Mouse (Mus musculus) heart, embryonic 14.5 days (tissue): ENCODE results near the gene Usp47. TPM values are rescaled to one million over a fixed set of nuclear protein-coding genes. Genes with fewer than 3 reads are reported as not detected.

Experiments
- ATAC-seq: fragments of 200-750 bp; cut with Nextera tagmentation; 2 replicates; pipeline ENCODE4 v1.8.0; 2017; ENCODE audit warnings: low read depth, moderate TSS enrichment; ENCODE audit not compliant: insufficient number of reproducible peaks, insufficient read depth, low FRiP score
- H3K27ac ChIP-seq, 2 experiments: fragments of 200-500 bp in 1 of 2; fragments of 300-500 bp in 1 of 2; sonication (generic) in 1 of 2; replicated peaks in 1 of 2; 2 replicates each; pipeline ENCODE4 v1.5.1; 2012 to 2014; ENCODE audit warnings: low read depth in 2 of 2, low read length in 2 of 2, control low read depth in 1 of 2, mild to moderate bottlenecking in 1 of 2, mixed read lengths in 1 of 2; ENCODE audit not compliant: control insufficient read depth in 1 of 2, insufficient read depth in 1 of 2
- H3K27me3 ChIP-seq: fragments of 300-500 bp; sonication (generic); 2 replicates; pipeline ENCODE4 v1.6.1; 2014; ENCODE audit warnings: mild to moderate bottlenecking, low read length, control low read depth; ENCODE audit not compliant: control insufficient read depth, insufficient read depth
- H3K36me3 ChIP-seq: fragments of 300-500 bp; sonication (generic); 2 replicates; pipeline ENCODE4 v1.6.1; 2014; ENCODE audit warnings: mild to moderate bottlenecking, control low read depth, low read length, mixed read lengths; ENCODE audit not compliant: control insufficient read depth, insufficient read depth
- H3K4me1 ChIP-seq, 2 experiments: fragments of 200-500 bp in 1 of 2; fragments of 300-500 bp in 1 of 2; sonication (generic) in 1 of 2; 2 replicates each; pipeline ENCODE4 v1.6.1; 2012 to 2014; ENCODE audit warnings: low read length in 2 of 2, control low read depth in 1 of 2, mixed read lengths in 1 of 2; ENCODE audit not compliant: control insufficient read depth in 2 of 2, insufficient read depth in 2 of 2
- H3K4me2 ChIP-seq: fragments of 300-500 bp; sonication (generic); 2 replicates; pipeline ENCODE4 v1.6.1; 2014; ENCODE audit warnings: mild to moderate bottlenecking, low read length
- H3K4me3 ChIP-seq, 2 experiments: fragments of 200-500 bp in 1 of 2; fragments of 300-500 bp in 1 of 2; sonication (generic) in 1 of 2; 2 replicates each; pipeline ENCODE4 v1.5.1; 2012 to 2014; ENCODE audit warnings: low read length in 2 of 2, mild to moderate bottlenecking in 2 of 2, control low read depth in 1 of 2, low read depth in 1 of 2, moderate library complexity in 1 of 2; ENCODE audit not compliant: control insufficient read depth in 1 of 2, insufficient read depth in 1 of 2
- H3K9ac ChIP-seq: fragments of 300-500 bp; sonication (generic); 2 replicates; pipeline ENCODE4 v1.6.1; 2014; ENCODE audit warnings: mild to moderate bottlenecking, low read length
- H3K9me3 ChIP-seq: fragments of 300-500 bp; sonication (generic); 2 replicates; pipeline ENCODE4 v1.6.1; 2016; ENCODE audit warnings: low read length, control low read depth; ENCODE audit not compliant: control insufficient read depth
- WGBS: fragments of 180-500 bp; shearing (Covaris S2); extraction: QIAGEN DNeasy Blood & Tissue Kit; methylation state at CpG from one replicate; pipeline ENCODE4 v1.1.7; 2014; 5-methylcytosine and 5-hydroxymethylcytosine counted together
- polyA plus RNA-seq: library from polyadenylated mRNA; unstranded; fragments of >200 nt; fragmentation: Nextera tagmentation; extraction: Ambion mirVana; gene quantifications from 2 replicates; pipeline ENCODE4 v1.2.1, GENCODE M21; 2014

Usp47 gene
- polyA plus RNA-seq, 1 experiment from 2014 or later, result 77.7 TPM

DNA sequence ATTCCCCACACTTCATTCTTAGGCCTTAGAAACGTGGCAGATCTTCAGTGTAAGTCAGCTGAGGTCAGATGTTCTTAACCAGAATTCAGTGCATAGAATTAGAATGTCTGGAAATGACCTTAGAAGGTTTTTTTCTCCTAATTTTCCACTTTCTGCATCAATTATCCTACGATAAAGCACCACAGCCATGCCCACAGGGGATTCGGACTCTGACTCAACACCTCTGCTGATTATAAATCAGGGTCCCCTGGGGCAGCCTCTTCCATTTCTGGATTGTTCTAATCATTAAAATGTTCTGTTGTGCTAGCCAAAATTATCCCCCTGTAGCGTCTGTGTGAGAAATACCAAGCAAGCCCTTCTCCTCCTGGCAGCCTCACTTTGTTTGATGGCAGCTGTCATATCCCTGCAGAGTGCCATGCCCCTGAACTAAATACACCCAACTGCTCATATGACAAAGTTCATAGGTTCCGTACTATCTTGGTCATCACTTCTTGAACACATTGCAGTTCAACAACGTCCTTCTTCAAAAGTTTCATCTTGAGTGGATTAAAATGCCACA is 24.8 kb upstream of the Usp47 start:
- H3K4me1 ChIP-seq, result peaks cover 3 to 18% of the 10 kb centered on the region in 2 experiments; a peak in 3 of 4 replicates
- H3K36me3 ChIP-seq, result no peaks in the 10 kb centered on the region
- ATAC-seq, result no peak
- 0 out of 2 replicates have a peak overlapping the region, but pooled peaks have one; percentile 12 for H3K4me2 ChIP-seq
- H3K4me3 ChIP-seq, result no peak overlapping the region
- H3K27me3 ChIP-seq, result no peaks in the 10 kb centered on the region
- no peak overlapping the region for H3K9ac ChIP-seq
- H3K27ac ChIP-seq, result peak overlapping the region; percentile 27 to 74
- H3K9me3 ChIP-seq, result 0 out of 2 replicates have a peak, but pooled peaks cover 2% of the 10 kb centered on the region
- WGBS, result 40% methylated on average over 6 of the region's 6 CpGs

DNA sequence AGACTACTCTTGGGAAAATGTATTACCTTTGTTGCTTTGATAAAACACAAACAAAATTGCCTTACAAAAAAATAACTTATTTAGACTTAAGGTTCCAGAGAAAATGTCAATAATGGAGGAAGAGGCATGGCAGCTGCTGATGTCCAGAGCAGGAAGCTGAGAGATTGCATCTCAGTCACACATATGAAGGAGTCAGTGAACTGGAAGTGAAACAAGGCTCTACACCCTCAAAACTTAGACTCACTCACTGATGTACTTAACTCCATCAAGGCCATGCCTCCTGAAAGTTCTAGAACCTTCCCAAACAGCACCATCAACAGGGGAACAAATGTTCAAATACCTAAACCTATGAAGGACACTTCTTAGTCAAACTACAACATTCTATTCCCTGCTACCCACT is 23.9 kb upstream of the Usp47 start:
- Histone ChIP-seq H3K4me3 (no peak overlapping the region), H3K36me3 (no peaks in the 10 kb centered on the region), H3K9me3 (0 out of 2 replicates have a peak, but pooled peaks cover 2% of the 10 kb centered on the region), H3K9ac (no peak overlapping the region), H3K27me3 (no peaks in the 10 kb centered on the region), H3K27ac (peak overlapping the region in 1 of 2 experiments; percentile 74; a peak in 1 of 4 replicates), H3K4me1 (peaks cover 3 to 18% of the 10 kb centered on the region in 2 experiments; a peak in 3 of 4 replicates), H3K4me2 (no peak overlapping the region)
- ATAC-seq, result no peak

DNA sequence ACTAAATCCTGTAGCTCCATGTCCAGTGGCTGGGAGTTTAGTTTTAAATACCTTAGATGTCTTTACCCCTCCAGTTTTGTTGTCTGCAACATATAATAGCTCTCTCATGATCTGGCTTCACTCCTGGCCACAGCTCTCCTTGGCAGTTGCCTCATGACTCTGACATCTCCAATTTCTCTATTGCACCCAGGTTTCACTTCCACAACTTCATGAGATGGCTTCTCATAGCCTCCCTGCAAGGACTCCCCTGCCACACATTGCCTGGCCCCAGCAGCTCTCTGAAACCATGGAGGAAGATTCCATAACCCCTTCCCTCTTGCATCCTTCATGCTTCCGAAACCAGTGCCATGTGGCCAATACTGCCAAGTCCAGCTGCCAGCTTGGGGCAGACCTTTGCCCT is 23.1 kb upstream of the Usp47 start:
- ATAC-seq, result no peak
- 89% methylated on average over 1 of the region's 1 CpGs for WGBS
- Histone ChIP-seq H3K27me3 (no peaks in the 10 kb centered on the region), H3K4me3 (no peak overlapping the region), H3K9ac (no peak overlapping the region), H3K9me3 (0 out of 2 replicates have a peak, but pooled peaks cover 2% of the 10 kb centered on the region), H3K4me1 (peaks cover 3 to 18% of the 10 kb centered on the region in 2 experiments; a peak in 3 of 4 replicates), H3K36me3 (no peaks in the 10 kb centered on the region), H3K27ac (no peak overlapping the region), H3K4me2 (no peak overlapping the region)

DNA sequence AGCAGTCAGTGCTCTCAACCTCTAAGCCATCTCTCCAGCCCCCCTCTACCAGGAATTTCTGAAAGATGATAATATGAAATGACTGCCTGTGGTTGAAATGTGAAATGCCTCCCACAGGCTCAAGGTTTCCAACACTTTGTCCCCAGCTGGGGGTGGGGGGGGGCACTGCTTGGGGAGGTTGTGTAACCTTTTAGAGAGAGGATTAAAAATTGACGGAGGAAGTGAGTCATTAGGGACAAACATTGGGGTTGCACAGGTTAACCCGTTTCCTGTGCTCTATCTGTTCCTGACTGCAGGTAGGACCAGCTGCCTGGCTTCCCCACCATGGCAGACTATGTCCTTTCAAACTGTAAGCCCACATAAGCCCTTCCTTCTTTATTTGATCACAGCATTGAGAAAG is 12.8 kb upstream of the Usp47 start:
- no peaks in the 10 kb centered on the region for H3K9me3 ChIP-seq
- no peaks in the 10 kb centered on the region for H3K27me3 ChIP-seq
- H3K4me1 ChIP-seq, result peaks cover 2 to 14% of the 10 kb centered on the region in 2 experiments; a peak in 3 of 4 replicates
- WGBS, result 84% methylated on average over 2 of the region's 2 CpGs
- H3K27ac ChIP-seq, result no peak overlapping the region
- no peaks in the 10 kb centered on the region for H3K36me3 ChIP-seq
- H3K4me2 ChIP-seq, result no peak overlapping the region
- ATAC-seq, result no peak
- H3K4me3 ChIP-seq, result no peak overlapping the region
- no peak overlapping the region for H3K9ac ChIP-seq

DNA sequence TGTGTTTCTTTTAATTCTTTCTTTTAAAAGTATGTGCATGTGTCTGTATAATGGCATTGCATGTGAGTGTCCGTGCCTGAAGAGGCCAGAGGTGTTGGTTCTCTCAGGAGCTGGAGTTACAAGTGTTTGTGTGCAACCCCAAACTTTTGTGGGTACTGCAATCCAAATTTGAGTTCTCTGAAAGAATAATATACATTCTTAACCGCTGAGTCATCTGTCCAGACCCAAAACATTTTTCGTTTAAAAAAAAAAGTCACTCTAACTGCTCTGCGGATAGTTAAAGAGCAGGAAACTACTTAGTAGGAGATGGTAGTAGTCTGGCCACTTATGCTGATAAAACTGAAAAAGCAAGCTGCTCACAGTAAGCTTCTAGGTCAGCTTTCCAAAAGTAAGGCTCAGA is 12.3 kb upstream of the Usp47 start:
- WGBS, result 71% methylated on average over 4 of the region's 4 CpGs
- Histone ChIP-seq H3K36me3 (no peaks in the 10 kb centered on the region), H3K9ac (no peak overlapping the region), H3K27ac (no peak overlapping the region), H3K27me3 (no peaks in the 10 kb centered on the region), H3K9me3 (no peaks in the 10 kb centered on the region), H3K4me2 (no peak overlapping the region), H3K4me3 (no peak overlapping the region), H3K4me1 (peaks cover 2 to 14% of the 10 kb centered on the region in 2 experiments; a peak in 3 of 4 replicates)
- ATAC-seq, result no peak

DNA sequence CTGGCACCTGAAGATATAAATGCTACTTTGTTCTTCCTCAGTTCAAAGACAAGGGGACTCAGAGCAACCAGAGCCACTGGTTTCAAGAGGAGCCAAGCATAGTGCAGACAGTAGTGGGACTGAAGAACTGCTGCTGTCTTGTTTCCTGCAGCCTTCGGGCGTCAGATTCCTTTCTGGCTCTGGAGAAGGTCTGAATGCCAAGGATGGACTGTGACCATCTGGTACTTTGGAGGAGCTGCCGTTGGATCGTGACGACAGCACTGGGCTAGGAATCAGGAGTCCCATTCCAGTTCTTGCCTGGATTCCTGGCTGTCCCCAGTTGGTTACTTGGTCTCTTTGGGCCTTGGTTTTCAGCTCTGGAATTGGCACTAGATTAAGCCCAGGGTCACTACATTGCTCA is 11.2 kb upstream of the Usp47 start:
- ATAC-seq, result no peak

DNA sequence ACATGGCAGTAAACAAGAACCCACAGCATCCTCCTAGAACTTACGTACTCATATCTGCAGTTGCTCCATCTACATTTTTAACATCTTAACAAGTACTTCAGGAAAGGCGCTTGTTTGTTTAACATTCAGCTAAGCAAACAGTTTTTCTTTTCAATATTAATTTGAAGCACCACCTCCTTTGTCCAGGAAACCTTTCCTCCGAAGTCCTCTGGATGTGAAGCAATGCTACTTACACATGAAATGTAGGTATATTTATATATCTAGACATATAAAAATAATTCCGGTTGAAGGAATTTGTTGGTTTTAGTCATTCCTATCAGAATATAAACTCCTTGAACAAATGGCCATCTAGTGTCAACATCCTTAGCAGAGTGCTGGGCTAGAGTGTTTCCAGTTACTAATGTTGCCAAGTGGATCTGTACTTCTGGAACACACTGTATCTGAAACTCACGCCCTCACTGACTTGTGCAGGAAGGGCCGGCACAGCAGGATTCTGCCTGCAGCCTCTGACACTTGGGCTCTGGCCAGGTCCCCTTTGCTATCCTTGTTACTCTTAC is 10.6 kb upstream of the Usp47 start:
- Histone ChIP-seq H3K4me3 (no peak overlapping the region), H3K36me3 (no peaks in the 10 kb centered on the region), H3K9ac (no peak overlapping the region), H3K27ac (0 out of 4 replicates have a peak overlapping the region, but pooled peaks of 1 of the 2 experiments have one; percentile 6), H3K4me1 (peaks cover 2 to 14% of the 10 kb centered on the region in 2 experiments; a peak in 3 of 4 replicates), H3K9me3 (no peaks in the 10 kb centered on the region), H3K4me2 (no peak overlapping the region), H3K27me3 (no peaks in the 10 kb centered on the region)
- WGBS, result 62% methylated on average over 6 of the region's 6 CpGs
- ATAC-seq, result 0 out of 2 replicates have a peak, but pooled peaks have one; percentile 56

More for the DNA sequence above, 11.2 kb upstream of the Usp47 start:
- Histone ChIP-seq H3K9me3 (no peaks in the 10 kb centered on the region), H3K36me3 (no peaks in the 10 kb centered on the region), H3K27ac (peak overlapping the region; percentile 1 to 50; a peak in 1 of 4 replicates), H3K9ac (no peak overlapping the region), H3K4me3 (no peak overlapping the region), H3K4me2 (no peak overlapping the region), H3K27me3 (no peaks in the 10 kb centered on the region), H3K4me1 (peaks cover 2 to 14% of the 10 kb centered on the region in 2 experiments; a peak in 3 of 4 replicates)
- WGBS, result 19% methylated on average over 5 of the region's 5 CpGs
